Comparison of ENCODE assay signal across 9 mouse cellular contexts in the genomic region with DNA sequence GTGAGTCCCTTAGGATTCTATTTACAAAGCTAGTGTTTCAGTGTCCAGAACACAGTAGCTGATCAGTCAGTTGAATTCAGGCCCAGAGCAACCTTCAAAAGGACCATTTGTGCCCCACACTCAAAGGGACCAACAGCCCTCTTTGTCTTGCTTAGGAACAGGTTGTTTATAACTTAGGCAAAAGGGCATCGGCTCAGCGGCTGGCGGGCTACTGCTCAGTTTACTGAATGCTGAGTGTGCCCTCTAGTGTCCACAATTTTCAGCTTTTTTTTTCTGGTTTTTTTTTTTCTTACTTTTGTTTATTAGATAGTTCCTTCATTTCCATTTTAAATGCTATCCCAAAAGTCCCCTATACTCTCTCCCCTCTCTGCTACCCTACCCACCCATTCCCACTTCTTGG. TPM values are rescaled to one million over a fixed set of nuclear protein-coding genes. Genes with fewer than 3 reads are reported as not detected.
DNase-seq lines count a peak whose midpoint lies in the region; ATAC-seq and TF ChIP-seq lines count a peak whose summit lies in the region.
"Had no signal": no experiment of that assay in that cellular context is flagged by ENCODE, and none has a peak within 500 bp of the region (broad histone marks: within the 10 kb centered on the region; RNA-seq: fewer than 3 reads in every experiment).

No protein-coding gene starts in this region.

- no peak overlapping the region for H3K9ac ChIP-seq in lung, embryonic 14.5 days

- H3K4me2 ChIP-seq in lung, embryonic 14.5 days: no peak overlapping the region

- H3K4me1 ChIP-seq in lung, embryonic 14.5 days (ENCODE audit: insufficient read depth): no peaks in the 10 kb centered on the region
- H3K4me1 ChIP-seq: megakaryocyte, embryonic 14.5 days had no signal

- no peak overlapping the region for H3K4me3 ChIP-seq in lung, embryonic 14.5 days (ENCODE audit: low read depth, low read length)
- H3K4me3 ChIP-seq: megakaryocyte, embryonic 14.5 days had no signal

- H3K9me3 ChIP-seq in lung, embryonic 14.5 days (ENCODE audit: low read depth, low read length): no peaks in the 10 kb centered on the region
- H3K9me3 ChIP-seq: megakaryocyte, embryonic 14.5 days had no signal

- WGBS in lung, embryonic 14.5 days: 18% methylated on average over 3 of the region's 3 CpGs

- H3K36me3 ChIP-seq in lung, embryonic 14.5 days (ENCODE audit: insufficient read depth): no peaks in the 10 kb centered on the region

- TF ChIP-seq CTCF in lung, embryonic 14.5 days (IDR thresholded peaks at IDR 0.05; ENCODE audit: low read depth): peak; percentile 33

- no peak overlapping the region for H3K27ac ChIP-seq in lung, embryonic 14.5 days (ENCODE audit: low read depth)

- H3K27me3 ChIP-seq in lung, embryonic 14.5 days (ENCODE audit: insufficient read depth, low read length): no peaks in the 10 kb centered on the region

- ATAC-seq in lung, embryonic 14.5 days (ENCODE audit: insufficient read depth): no peak
- ATAC-seq in monocyte, adult 5-6 weeks (replicated peaks; ENCODE audit: insufficient number of reproducible peaks, low FRiP score, low TSS enrichment, poor library complexity, severe bottlenecking): no peak

- peak; percentile 3 for DNase-seq in adrenal gland, postnatal 25 days
- DNase-seq in adrenal gland, adult 18-20 months (ENCODE audit: low spot score in 2 of 2): no peak
- DNase-seq in lung, embryonic 14.5 days: peak; percentile 64
- no peak for DNase-seq in lung, postnatal 25 days (ENCODE audit: low spot score)
- DNase-seq in cerebellum, postnatal 10 days: peak; percentile 59 to 62
- DNase-seq in kidney, postnatal 10 days: peak; percentile 35
- DNase-seq in lung, postnatal 14 days: peak; percentile 1

RNA-seq across cellular contexts. Expression of a gene that starts 27.4 kb away (rescaled TPM):
- 1.4 TPM in 1 of 2 replicates, not detected in the other for total RNA-seq in adrenal gland, postnatal 25 days (2021)
- under 1 TPM in 1 of 2 experiments, not detected in 1; 0.10 TPM for total RNA-seq in adrenal gland, adult 18-20 months (2021)
- not detected in 2 replicates for polyA plus RNA-seq in lung, embryonic 14.5 days (2014; fragmentation: Nextera tagmentation; extraction: Ambion mirVana)
- 0.29 to 0.64 TPM (median 0.39 TPM) in 3 replicates for total RNA-seq in monocyte, adult 5-6 weeks (2017)

Comparison
In these comparisons a context has a peak if more than half of its experiments do, and no peak if none do; other contexts are left out.
1. DNase-seq: peak in adrenal gland, postnatal 25 days (single experiment), lung, embryonic 14.5 days (single experiment), cerebellum, postnatal 10 days (2 of 2), kidney, postnatal 10 days (single experiment) and lung, postnatal 14 days (single experiment); none in adrenal gland, adult 18-20 months (0 of 2) and lung, postnatal 25 days (single experiment).